Mouse (Mus musculus): ENCODE measurements around the gene Tac1.
"Not testable (repeated sequence)": the region's sequence is repeated elsewhere in the genome, so short reads cannot be mapped to it uniquely, and the experiment has no call there.

Gene Tac1

DNA sequence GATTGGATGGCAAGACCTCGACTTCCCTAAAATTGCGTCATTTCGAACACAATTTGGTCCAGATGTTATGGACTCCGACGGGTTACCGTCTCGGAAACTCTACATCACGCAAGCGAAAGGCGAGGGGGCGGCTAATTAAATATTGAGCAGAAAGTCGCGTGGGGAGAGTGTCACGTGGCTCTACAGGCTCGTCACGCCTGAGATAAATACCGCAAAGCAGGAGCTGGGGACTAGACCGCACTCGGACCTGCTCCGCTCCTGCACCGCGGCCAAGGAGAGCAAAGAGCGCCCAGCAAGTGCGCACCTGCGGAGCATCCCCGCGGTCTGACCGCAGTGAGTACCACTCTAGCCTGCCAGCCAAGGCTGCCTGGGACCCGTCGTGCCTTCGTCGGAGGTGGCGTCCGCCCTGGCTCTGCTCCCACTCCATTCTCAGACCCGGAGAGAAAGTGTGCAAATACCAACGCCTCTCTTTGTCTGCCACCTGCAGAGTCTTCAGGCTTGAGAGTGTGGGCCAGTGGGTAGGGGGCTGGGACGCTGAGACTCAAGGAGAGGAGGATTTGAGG, at the start of gene Tac1:
Gene Tac1 (plus strand): TSS at position 51 of the 563 bp plus-strand sequence.
- DNase-seq: peak; percentile 6

DNA sequence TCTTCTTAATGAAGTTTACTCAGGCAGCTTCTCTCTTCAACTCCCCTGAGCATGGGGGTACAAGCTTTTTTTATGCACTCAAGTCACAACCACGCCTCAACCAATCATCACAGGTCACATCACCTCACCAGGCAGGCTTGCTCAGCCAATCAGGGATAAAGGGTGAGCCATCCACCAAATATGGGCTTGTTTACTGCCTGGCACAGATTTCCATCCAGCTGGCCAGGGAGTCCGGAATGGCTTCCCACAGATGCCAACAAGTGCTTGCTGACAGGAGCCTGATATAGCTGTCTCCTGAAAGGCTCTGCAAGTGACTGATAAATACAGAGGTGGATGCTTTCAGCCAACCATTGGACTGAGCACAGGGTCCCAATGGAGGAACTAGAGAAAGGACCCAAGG, 11.2 kb upstream of the Tac1 start:
- DNase-seq: not testable (repeated sequence)

- DNase-seq: no peak
Observed at GRCm38 (mm10) chr6:7555688-7556476, 1.2 kb downstream of the Tac1 start.

GRCm38 (mm10) chr6:7558164-7558563, 3.5 kb downstream of the Tac1 start:
- no peak for DNase-seq

GRCm38 (mm10) chr6:7562524-7562923, 7.8 kb downstream of the Tac1 start:
- DNase-seq: peak; percentile 7

- DNase-seq: no peak
Observed at GRCm38 (mm10) chr6:7564537-7564936, 9.9 kb downstream of the Tac1 start.

DNA sequence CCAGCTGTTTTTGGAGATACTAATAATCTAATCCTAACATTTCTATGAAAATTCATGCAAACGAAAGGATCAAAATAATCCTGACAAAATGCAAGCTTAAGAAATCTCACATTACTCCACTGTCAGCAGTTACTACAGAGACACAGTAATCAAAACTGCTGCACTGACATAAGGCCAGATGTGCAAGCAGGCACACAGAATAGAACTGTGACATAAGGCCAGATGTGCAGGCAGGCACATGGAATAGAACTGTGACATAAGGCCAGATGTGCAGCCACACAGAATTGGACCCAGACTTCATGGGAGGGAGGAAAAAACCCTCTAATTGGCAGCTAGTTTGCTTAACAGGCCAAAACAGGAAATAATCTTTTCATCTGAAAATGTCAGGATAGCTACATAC, 16.5 kb downstream of the Tac1 start:
- DNase-seq: no peak

- no peak for DNase-seq
Observed at GRCm38 (mm10) chr6:7578031-7578430, 23.4 kb downstream of the Tac1 start.

GRCm38 (mm10) chr6:7594445-7594844, 39.8 kb downstream of the Tac1 start:
- no peak for DNase-seq

- DNase-seq: no peak
Observed at GRCm38 (mm10) chr6:7598416-7598815, 43.7 kb downstream of the Tac1 start.

- no peak for DNase-seq
Observed at GRCm38 (mm10) chr6:7600228-7600627, 45.5 kb downstream of the Tac1 start.

GRCm38 (mm10) chr6:7601353-7602094, 46.8 kb downstream of the Tac1 start:
- DNase-seq: no peak

DNA sequence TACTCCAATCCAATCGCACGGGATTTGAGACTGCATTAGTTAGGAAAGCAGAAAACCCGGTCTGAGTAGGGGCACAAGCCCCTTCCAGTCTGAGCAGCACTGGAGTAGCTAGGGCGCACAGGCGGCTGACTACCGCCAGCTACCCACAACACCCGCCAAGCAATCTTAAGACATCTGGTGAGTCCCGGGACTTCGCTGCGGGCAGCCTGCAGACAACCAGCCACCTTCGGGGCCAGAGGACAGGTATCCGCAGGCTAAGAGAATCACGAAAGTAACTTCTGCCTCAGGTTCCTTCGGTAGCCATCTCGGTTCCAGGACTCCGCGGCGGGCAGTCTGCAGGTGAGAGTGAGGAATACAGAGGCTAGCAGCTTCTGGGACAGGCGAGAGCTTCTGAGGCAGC, 59.0 kb downstream of the Tac1 start:
- not testable (repeated sequence) for DNase-seq
